Mouse (Mus musculus) hindbrain, embryonic 12.5 days (tissue): ENCODE measurements around the gene Snx27. TPM values are rescaled to one million over a fixed set of nuclear protein-coding genes. Genes with fewer than 3 reads are reported as not detected.

Experiments used
- ATAC-seq: fragments of 200-750 bp; cut with Nextera tagmentation; 2 replicates; pipeline ENCODE4 v1.8.0; 2017; ENCODE audit warnings: moderate TSS enrichment; ENCODE audit not compliant: low FRiP score
- H3K27ac ChIP-seq: fragments of 300-500 bp; sonication (generic); 2 replicates; pipeline ENCODE4 v1.5.1; 2016; ENCODE audit warnings: mild to moderate bottlenecking
- H3K27me3 ChIP-seq: fragments of 300-500 bp; sonication (generic); 2 replicates; pipeline ENCODE4 v1.6.1; 2016; ENCODE audit warnings: mild to moderate bottlenecking
- H3K36me3 ChIP-seq: fragments of 300-500 bp; sonication (generic); 2 replicates; pipeline ENCODE4 v1.6.1; 2016; ENCODE audit warnings: mild to moderate bottlenecking
- H3K4me1 ChIP-seq: fragments of 300-500 bp; sonication (generic); 2 replicates; pipeline ENCODE4 v1.6.1; 2016
- H3K4me2 ChIP-seq: fragments of 300-500 bp; sonication (generic); replicated peaks from 2 replicates; pipeline ENCODE4 v1.6.1; 2016; ENCODE audit warnings: mild to moderate bottlenecking
- H3K4me3 ChIP-seq: fragments of 300-500 bp; sonication (generic); 2 replicates; pipeline ENCODE4 v1.5.1; 2016; ENCODE audit warnings: mild to moderate bottlenecking
- H3K9ac ChIP-seq: fragments of 300-500 bp; sonication (generic); 2 replicates; pipeline ENCODE4 v1.6.1; 2016; ENCODE audit warnings: mild to moderate bottlenecking, moderate library complexity
- H3K9me3 ChIP-seq: fragments of 300-500 bp; sonication (generic); replicated peaks from 2 replicates; pipeline ENCODE4 v1.6.1; 2016; ENCODE audit warnings: mild to moderate bottlenecking
- WGBS: fragments of 180-500 bp; shearing (Covaris S2); methylation state at CpG from one replicate; pipeline ENCODE4 v1.1.7; 2016; 5-methylcytosine and 5-hydroxymethylcytosine counted together
- polyA plus RNA-seq: library from polyadenylated mRNA; unstranded; fragments of >200 nt; fragmentation: Nextera tagmentation; extraction: Ambion mirVana; gene quantifications from 2 replicates; pipeline ENCODE4 v1.2.1, GENCODE M21; 2016

Snx27 gene
- polyA plus RNA-seq, 1 experiment from 2014 or later = 73.3 TPM

DNA sequence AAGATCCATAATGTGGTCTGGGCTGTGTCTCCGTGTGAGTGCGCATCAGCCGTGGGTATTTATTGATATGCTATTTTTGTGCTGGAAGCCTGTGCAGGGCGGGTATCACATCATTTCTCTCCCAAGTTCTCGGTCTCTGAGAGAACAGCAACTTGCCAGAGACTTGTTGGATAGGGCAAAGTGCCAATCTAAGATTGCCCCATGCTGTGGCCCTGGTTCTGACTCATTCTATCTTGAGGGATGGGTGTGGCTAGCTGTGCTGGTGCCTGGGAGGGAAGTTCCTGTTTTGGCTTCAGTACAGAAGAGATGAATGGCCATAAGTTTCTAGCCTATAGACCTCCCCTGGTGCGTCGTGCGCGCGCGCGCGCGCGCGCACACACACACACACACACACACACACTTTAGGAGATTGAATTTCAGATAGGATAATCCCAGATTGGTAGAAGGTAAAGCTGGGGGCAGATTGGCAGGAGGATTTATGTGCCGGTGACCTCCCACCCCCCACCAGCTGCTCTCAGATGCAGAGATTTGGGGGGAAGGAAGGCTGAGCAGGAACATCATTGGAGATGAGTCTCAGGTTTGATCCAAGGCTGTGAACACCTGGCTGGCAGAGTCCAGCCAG, 99.6 kb downstream of the Snx27 start:
- H3K4me3 ChIP-seq = no peak overlapping the region

DNA sequence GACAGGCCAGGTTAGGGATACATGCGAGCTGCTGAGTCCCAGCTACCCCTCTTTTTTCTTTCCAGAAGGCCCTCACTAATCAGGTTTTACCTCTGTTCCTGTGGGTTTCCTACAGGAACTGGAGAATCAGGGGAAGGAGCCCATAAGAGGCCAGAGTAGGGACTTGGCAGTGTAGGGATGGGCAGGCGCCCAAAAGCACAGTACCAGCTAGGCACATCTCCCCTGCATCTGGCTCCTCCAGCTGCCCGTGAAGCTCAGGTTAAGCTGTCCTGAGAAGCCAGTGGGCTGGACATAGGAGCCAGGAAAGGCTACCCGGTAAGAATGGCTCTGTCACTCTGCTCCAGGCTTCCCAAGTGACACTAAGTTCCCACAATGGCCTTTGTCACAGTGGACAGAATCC, 101.1 kb downstream of the Snx27 start:
- peaks cover 11% of the 10 kb centered on the region; the same call in 1 of the 2 replicates for H3K27me3 ChIP-seq
- H3K4me3 ChIP-seq = no peak overlapping the region
- WGBS = 62% methylated on average over 4 of the region's 4 CpGs
- H3K36me3 ChIP-seq = peaks cover 22% of the 10 kb centered on the region
- H3K27ac ChIP-seq = peak overlapping the region; percentile 93
- H3K4me2 ChIP-seq = peak overlapping the region; percentile 82
- no peaks in the 10 kb centered on the region for H3K9me3 ChIP-seq
- peaks cover 80% of the 10 kb centered on the region for H3K4me1 ChIP-seq
- H3K9ac ChIP-seq = peak overlapping the region; percentile 90; the same call in 1 of the 2 replicates
- ATAC-seq = no peak

More for the DNA sequence above, 99.6 kb downstream of the Snx27 start:
- peaks cover 11% of the 10 kb centered on the region; the same call in 1 of the 2 replicates for H3K27me3 ChIP-seq
- peaks cover 77% of the 10 kb centered on the region for H3K4me1 ChIP-seq
- 84% methylated on average over 17 of the region's 17 CpGs for WGBS
- peaks cover 37% of the 10 kb centered on the region for H3K36me3 ChIP-seq
- H3K4me2 ChIP-seq = peak overlapping the region; percentile 82; the same call in 1 of the 2 replicates
- peak overlapping the region; percentile 93 for H3K27ac ChIP-seq
- ATAC-seq = no peak
- H3K9ac ChIP-seq = no peak overlapping the region
- no peaks in the 10 kb centered on the region for H3K9me3 ChIP-seq

GRCm38 (mm10) chr3:94480291-94480884, 102.1 kb downstream of the Snx27 start, which contains the start of gene Riiad1:
Gene Riiad1, minus strand, starts transcription at chr3:94480341.
- Histone ChIP-seq H3K4me3 (peak within 1 kb of the TSS; percentile 67), H3K27me3 (peaks cover 11% of the 10 kb centered on the region; the same call in 1 of the 2 replicates), H3K27ac (peak within 1 kb of the TSS; percentile 93), H3K4me2 (peak within 1 kb of the TSS; percentile 82), H3K9ac (peak within 1 kb of the TSS; percentile 90), H3K36me3 (peaks cover 20% of the 10 kb centered on the region; the same call in 1 of the 2 replicates), H3K9me3 (no peaks in the 10 kb centered on the region), H3K4me1 (peaks cover 74% of the 10 kb centered on the region)
- no peak for ATAC-seq
- 7% methylated on average over 16 of the region's 16 CpGs for WGBS

GRCm38 (mm10) chr3:94479564-94479963, 103.0 kb downstream of the Snx27 start:
- peaks cover 11% of the 10 kb centered on the region; the same call in 1 of the 2 replicates for H3K27me3 ChIP-seq
- H3K36me3 ChIP-seq = peaks cover 12% of the 10 kb centered on the region; the same call in 1 of the 2 replicates
- H3K9me3 ChIP-seq = no peaks in the 10 kb centered on the region
- peak overlapping the region; percentile 67 for H3K4me3 ChIP-seq
- 12% methylated on average over 11 of the region's 11 CpGs for WGBS
- peak overlapping the region; percentile 93; the same call in 1 of the 2 replicates for H3K27ac ChIP-seq
- peaks cover 66% of the 10 kb centered on the region for H3K4me1 ChIP-seq
- peak overlapping the region; percentile 82 for H3K4me2 ChIP-seq
- H3K9ac ChIP-seq = peak overlapping the region; percentile 90
- ATAC-seq = no peak

DNA sequence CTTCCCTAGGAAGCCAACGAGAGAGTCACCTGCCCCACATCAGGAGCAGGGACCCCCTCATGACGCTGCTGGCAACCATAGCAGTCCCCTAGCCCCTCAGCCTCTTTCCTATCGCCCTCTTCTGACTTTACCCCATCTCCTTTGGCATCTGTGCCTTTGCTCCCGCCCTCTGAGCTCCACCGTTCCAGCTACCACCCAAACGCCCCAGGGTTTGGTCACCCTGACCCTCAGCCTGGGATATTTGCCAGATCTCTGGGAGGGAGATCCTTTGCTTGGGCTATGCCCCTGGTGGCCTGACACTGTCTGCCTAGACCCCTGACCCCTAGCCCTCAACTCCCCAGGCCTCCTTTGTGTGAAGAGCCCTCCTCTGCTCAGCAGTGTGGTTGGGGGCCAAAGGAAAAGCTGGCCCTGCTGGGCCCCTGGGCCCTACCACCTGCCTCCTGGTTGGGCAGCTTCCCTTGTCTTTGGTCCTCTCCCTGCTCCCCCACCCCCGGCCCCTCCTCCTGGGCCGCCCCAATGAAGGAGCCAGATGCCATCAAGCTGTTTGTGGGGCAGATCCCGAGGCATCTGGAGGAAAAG, 103.8 kb downstream of the Snx27 start:
- Histone ChIP-seq H3K27me3 (peaks cover 11% of the 10 kb centered on the region; the same call in 1 of the 2 replicates), H3K36me3 (peaks cover 12% of the 10 kb centered on the region; the same call in 1 of the 2 replicates), H3K27ac (peak overlapping the region; percentile 93), H3K4me1 (peaks cover 57% of the 10 kb centered on the region), H3K9ac (peak overlapping the region; percentile 90), H3K4me3 (peak overlapping the region; percentile 67), H3K9me3 (no peaks in the 10 kb centered on the region), H3K4me2 (peak overlapping the region; percentile 82)
- peak; percentile 23 for ATAC-seq
- 3% methylated on average over 8 of the region's 9 CpGs for WGBS

DNA sequence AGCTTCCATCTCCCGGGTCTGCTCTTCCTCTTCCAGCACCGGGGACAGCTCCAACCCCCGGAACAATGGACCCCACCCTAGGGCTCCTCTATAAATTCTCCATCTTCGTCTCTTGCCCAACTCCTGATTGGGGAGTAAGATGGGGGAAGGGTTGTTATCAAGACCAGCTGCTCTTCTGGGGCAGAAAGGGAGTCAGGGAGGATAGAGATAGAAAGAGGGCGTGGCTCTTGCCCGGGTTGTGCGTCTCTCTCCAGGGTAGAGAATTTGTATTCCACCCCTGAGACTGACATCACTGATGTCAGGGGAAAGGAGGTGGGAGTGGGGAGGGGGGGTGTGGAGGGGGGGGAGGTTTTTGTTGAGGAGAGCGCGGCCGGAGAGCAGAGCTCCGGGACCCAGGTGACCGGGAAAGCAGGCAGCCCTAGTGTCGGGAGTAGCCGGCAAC, 104.5 kb downstream of the Snx27 start, which contains the start of gene Celf3:
Celf3 (plus strand) TSS at position 315 of the 442 bp plus-strand sequence.
- 0% methylated on average over 10 of the region's 14 CpGs for WGBS
- peak within 1 kb of the TSS; percentile 90 for H3K9ac ChIP-seq
- H3K4me2 ChIP-seq = peak within 1 kb of the TSS; percentile 82
- peaks cover 52% of the 10 kb centered on the region for H3K4me1 ChIP-seq
- peaks cover 12% of the 10 kb centered on the region; the same call in 1 of the 2 replicates for H3K36me3 ChIP-seq
- peak within 1 kb of the TSS; percentile 67 for H3K4me3 ChIP-seq
- H3K27me3 ChIP-seq = peaks cover 11% of the 10 kb centered on the region; the same call in 1 of the 2 replicates
- peak within 1 kb of the TSS; percentile 93 for H3K27ac ChIP-seq
- ATAC-seq = peak; percentile 89
- H3K9me3 ChIP-seq = no peaks in the 10 kb centered on the region

GRCm38 (mm10) chr3:94477444-94477843, 105.1 kb downstream of the Snx27 start:
- Histone ChIP-seq H3K27ac (peak overlapping the region; percentile 93), H3K4me1 (peaks cover 52% of the 10 kb centered on the region), H3K4me2 (peak overlapping the region; percentile 82), H3K4me3 (peak overlapping the region; percentile 67), H3K36me3 (peaks cover 12% of the 10 kb centered on the region; the same call in 1 of the 2 replicates), H3K9ac (peak overlapping the region; percentile 57), H3K27me3 (peaks cover 11% of the 10 kb centered on the region; the same call in 1 of the 2 replicates), H3K9me3 (no peaks in the 10 kb centered on the region)
- whole genome bisulfite sequencing = 39% methylated on average over 4 of the region's 4 CpGs
- ATAC-seq = peak; percentile 3

DNA sequence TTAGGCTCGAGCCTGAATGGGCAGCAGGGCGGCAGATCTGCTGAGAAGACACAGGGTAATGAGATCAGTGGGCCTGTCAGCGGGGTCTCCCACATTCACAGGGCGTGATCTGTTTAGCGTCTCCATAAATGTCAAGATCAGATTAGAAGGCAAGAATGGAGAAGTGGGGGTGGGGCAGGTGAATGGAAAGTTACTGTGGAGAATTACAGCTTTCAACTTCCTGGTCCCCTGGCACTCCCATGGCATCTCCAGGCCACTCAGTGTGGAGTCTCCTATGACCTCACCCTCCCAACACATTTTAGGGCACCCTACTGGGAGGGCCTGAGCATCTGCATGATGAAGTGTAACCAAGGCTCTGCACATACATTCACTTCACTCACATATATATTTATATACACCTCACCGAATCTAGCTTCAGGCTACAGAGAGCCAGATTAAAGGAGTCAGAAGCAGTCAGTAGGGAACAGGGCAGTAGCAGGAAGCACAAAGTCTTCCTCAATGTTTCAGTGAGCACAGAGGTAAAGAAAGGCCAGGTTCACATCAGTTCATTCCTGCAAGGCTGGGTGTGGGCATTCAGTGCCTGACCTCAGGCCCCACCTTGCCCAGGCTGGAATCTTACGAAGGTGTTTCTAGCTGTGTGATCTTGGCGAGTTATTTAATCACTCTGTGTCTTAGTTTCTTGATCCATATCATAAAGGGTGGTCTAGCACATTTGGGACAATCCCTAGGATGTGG, 106.0 kb downstream of the Snx27 start:
- Histone ChIP-seq H3K9me3 (no peaks in the 10 kb centered on the region), H3K9ac (no peak overlapping the region), H3K36me3 (peaks cover 10% of the 10 kb centered on the region; the same call in 1 of the 2 replicates), H3K4me2 (no peak overlapping the region), H3K27ac (peak overlapping the region; percentile 93; the same call in 1 of the 2 replicates), H3K4me1 (peaks cover 44% of the 10 kb centered on the region), H3K27me3 (peaks cover 11% of the 10 kb centered on the region; the same call in 1 of the 2 replicates), H3K4me3 (no peak overlapping the region)
- WGBS = 64% methylated on average over 8 of the region's 8 CpGs
- ATAC-seq = no peak

- no peak for ATAC-seq
- Histone ChIP-seq H3K4me3 (no peak overlapping the region), H3K4me1 (peaks cover 29% of the 10 kb centered on the region), H3K36me3 (no peaks in the 10 kb centered on the region), H3K9me3 (no peaks in the 10 kb centered on the region), H3K9ac (no peak overlapping the region), H3K27ac (no peak overlapping the region), H3K27me3 (0 out of 2 replicates have a peak, but pooled peaks cover 1% of the 10 kb centered on the region), H3K4me2 (no peak overlapping the region)
- WGBS = 82% methylated on average over 5 of the region's 5 CpGs
Observed at GRCm38 (mm10) chr3:94473567-94474232, 108.8 kb downstream of the Snx27 start.

GRCm38 (mm10) chr3:94473115-94473505, 109.4 kb downstream of the Snx27 start:
- H3K9me3 ChIP-seq = no peaks in the 10 kb centered on the region
- 54% methylated on average over 10 of the region's 10 CpGs for WGBS
- no peak overlapping the region for H3K4me3 ChIP-seq
- no peak overlapping the region for H3K9ac ChIP-seq
- H3K4me1 ChIP-seq = peaks cover 28% of the 10 kb centered on the region
- ATAC-seq = no peak
- H3K27ac ChIP-seq = no peak overlapping the region
- 0 out of 2 replicates have a peak overlapping the region, but pooled peaks have one; percentile 55 for H3K4me2 ChIP-seq
- H3K36me3 ChIP-seq = no peaks in the 10 kb centered on the region
- H3K27me3 ChIP-seq = no peaks in the 10 kb centered on the region
